Mouse (Mus musculus) embryo, embryonic 11 days (tissue): ENCODE data around the gene Cxcr1.

Experiments
- DNase-seq: peaks from one replicate; pipeline ENCODE4 v3.0.0-alpha.2; 2015

The Cxcr1 gene

DNA sequence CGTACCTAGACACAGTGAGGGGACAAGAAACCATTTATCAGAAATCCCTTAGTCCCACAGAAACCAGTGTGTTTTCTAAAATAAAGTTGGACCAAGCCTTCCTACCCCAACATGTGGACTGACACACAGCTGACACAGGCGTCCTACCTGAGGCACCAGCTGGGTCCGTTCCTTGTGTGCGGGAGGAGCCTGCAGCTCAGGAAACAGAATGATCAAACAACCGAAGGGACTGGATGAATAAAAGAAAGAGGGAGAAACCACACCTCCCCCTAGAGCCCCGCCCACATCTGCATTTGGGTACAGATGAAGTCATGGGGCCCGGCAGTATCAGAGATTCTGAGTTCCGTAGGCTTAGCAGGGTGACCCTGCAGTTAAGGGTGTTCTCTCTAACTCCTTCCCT lies at the start of gene Cxcr1:
Cxcr1 (minus strand) TSS at position 187 of the 400 bp plus-strand sequence.
- no peak for DNase-seq

DNA sequence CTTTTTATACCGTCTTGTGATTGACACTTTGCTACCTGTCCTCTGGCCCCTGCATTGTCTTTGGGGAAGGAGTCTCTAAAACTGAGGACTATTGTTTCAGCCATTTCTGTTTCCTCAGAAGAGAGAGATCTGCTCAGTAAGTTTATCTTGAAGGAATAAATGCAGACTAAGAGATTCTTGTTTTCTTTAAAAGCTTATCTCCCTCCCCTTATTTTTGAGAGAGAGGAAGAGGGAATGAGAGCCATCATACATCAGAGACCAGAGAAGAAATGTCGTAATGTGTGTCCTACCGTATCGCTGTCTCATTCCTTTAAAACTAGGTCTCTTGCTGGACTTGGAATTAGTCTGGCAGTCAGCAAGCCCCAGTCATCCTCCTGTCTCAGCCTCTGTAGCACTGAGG lies 46.4 kb upstream of the Cxcr1 start:
- DNase-seq: no peak

DNA sequence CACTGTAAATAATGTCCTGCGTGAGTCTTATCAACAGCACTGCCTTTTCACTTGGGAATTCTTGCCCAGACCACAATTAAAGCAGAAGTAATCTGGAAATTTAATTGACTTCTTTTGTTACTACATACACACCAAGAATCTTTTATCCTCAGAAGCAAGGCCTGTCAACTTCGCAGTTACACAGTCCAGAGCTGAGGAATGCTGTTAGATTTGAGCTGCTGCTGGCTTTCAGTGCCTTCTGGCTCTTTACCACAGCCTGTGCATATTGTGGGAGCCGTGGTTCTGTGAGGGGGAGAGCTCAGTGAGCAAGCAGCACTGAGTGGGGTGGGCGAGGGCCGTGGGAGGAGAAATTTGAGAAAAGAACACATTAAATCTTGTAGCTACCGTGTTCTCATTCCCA lies 45.9 kb upstream of the Cxcr1 start:
- no peak for DNase-seq

DNA sequence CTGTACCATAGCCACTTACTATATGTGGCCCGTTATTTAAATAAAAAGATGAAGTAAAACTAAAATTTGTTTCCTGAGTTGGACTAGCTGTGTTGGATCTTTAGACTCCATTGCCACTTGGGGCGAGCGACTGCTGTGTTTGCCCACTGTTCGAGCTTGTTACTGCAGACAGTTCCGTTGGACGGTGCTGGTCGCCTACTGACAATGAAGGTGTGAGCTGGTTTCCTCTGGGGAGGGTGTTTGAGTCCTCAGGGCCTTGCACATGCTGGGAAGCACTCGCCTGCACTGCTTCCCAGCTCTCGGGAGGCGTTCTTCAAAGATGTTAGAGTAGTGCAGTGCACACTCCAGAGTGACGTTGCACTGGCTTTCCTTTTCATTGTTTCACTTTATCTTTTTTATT lies 45.2 kb upstream of the Cxcr1 start:
- no peak for DNase-seq

DNA sequence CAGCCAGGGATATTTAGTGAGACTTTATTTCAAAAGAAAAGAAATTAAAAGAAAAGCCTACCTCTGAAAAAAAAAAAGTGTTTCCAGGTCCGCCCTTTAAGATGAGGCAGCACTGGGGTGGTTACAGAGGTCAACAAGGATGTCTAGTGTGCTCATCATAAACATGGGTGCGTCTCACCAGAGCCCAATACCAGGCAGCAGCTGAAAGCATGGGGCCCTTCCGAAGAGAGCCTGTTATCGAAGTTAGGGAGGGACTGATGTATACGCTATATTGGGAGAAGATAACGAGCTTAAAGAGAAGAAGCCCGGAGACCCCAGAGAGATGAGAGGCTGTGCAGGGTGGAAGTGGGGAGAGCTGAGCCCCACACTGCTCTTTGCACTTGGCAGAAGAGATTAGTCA lies 44.7 kb upstream of the Cxcr1 start:
- no peak for DNase-seq

DNA sequence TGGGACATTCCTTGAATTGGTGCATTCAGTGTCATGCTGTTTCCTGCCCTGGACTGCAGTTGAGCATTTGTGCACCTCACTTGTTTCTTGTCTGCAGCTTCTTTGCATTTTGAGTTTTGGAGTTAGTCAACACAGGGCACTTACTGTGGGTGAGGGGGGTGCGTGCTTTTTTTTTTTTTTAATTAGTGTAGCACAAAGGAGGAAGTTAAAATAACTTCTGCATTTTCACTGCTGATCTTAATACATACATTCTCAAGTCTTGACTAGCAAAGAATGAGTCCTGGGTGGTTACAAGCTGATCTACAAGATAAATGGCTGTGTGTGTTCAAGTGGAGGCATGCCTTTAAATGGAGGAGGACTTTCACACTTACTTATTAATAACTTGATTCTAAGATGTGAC lies 43.7 kb upstream of the Cxcr1 start:
- DNase-seq: no peak

DNA sequence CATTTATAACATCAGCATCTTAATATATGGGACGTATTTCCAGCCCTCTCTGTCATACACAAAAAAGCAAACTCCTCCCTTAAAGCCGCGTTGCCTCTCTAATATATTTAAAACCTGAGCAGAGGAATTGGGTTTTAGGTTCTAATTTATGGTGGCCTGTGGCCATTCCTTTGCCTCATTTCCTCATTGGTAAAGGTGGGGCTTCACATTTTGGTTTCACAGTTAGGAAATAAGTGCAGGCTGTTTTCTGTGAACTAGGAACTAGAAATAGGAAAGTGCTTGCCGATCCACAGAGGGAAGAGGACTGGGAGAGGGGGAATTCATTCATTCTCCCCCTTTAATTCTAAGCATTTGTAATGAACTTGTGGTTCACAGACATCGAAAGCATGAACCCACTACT lies 43.2 kb upstream of the Cxcr1 start:
- DNase-seq: no peak

DNA sequence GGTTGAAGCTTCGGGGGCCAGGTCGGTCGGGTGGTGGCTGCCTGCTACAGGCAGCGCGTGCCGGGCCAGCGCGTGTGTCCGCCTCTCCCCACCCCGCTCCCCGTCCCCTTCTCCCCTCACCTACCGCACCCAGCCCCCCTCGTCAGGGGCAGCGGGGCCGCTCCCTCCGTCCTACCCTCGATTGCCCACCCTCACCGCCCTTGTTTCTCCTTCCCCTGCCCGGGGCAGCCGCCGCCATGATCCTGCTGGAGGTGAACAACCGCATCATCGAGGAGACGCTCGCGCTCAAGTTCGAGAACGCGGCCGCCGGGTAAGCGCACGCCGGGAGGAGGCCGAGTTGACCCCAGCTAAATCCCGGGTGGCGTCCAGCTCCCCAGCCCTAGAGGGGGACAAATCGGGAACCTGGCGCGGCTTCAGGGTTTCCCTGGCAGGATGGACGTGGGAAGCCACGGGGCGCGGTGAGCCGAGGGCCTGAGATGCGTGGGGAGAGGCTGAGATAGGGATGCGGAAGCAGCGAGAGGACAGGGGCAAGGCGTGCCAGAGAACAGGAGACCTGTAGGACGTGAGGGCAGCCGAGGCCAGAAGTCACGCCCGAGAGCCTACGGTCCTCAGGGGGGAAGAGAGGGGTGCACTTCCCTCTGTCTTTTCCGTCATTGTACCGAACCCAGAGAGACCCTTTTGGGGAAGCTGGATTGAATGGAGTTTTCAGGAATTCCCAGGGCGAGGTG lies 42.3 kb upstream of the Cxcr1 start:
- peak; percentile 63 for DNase-seq

DNA sequence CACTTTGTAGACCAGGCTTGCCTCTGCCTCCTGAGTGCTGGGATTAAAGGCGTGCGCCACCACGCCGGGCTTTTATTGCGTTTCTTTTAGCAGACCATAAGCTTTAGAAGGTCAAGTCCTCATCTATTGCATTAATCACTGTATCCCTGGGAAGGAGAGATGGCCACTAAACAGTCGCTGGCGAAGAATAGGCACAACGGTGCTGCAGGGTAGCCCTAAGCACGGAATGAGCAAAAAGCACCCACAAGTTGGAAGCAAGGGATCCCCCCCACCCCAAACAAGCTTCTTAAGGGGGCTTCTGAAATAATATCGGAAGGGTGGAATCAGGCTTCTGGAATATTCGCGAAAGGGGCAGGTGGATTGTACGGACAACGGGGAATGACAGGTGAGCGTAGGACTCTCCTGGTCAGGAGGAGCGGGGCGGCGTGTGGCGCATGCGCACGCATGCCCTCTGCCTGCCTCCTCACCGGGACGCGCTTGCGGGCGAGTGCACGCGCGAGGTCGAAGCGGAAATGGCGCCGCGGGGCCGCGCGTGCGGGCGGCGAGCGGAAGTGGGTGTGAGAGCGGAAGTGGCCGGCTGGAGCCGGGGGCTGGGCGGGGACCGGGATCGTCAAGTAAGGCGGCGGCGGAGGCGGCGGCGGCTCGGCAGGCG lies 41.6 kb upstream of the Cxcr1 start, which contains the start of gene Arpc2:
Arpc2 (plus strand) TSS at position 147 of the 652 bp plus-strand sequence.
- DNase-seq: peak; percentile 98

DNA sequence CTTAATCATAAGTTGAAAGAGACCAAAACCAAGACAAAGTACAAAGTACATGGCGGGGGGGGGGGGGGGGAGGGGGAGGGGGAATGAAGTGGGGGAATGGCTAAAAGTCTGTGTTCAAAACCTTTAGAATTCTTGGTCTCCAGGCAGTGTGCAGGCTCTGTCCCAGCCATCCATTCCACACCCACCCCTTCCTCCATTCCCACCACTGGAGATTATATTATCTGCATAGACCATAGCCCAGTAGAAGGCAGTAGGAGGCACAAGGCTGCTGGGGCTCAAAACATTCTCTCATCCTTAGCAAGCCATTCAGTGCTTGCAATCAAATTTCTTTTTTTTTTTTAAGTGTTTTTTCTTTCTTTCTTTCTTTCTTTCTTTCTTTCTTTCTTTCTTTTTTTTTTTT lies 36.6 kb upstream of the Cxcr1 start:
- no peak for DNase-seq

DNA sequence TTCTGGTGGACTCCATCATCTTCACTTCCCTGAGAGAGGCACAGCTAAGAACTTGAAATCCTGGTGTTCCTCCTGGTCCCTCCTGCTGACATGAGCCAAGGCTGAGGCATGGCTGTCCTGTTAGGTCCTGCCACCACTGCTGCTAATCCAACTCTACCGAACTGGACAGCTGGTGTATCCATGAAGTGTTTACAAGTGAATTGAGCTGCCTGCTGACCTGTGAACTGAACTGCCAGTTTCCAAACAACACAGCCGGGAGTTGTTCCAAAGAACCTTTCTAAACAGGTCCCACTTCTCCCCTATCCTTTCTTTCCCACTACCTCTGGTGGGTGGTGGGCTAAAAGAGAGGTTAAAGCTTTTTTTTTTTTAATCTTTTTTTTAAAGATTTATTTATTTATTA lies 35.5 kb upstream of the Cxcr1 start:
- no peak for DNase-seq

DNA sequence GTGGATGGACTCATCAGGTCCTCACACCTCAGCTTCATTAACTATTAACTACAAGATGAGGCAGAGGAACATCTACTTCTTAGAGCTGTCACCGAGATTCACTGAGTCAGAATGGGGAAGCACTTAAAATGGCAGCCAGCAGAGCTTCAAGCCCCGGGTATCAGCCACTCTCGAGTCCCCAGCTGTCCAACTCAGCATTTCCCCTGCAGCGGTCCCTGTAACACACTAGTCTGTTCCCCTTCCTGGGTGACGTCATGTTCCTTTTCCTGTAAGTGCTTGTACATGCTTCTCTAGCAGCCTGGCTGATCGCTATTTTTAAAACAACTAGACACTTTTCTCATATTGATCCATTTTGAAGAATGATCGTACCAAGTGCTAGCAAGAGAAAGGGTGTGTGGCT lies 32.9 kb upstream of the Cxcr1 start:
- no peak for DNase-seq

DNA sequence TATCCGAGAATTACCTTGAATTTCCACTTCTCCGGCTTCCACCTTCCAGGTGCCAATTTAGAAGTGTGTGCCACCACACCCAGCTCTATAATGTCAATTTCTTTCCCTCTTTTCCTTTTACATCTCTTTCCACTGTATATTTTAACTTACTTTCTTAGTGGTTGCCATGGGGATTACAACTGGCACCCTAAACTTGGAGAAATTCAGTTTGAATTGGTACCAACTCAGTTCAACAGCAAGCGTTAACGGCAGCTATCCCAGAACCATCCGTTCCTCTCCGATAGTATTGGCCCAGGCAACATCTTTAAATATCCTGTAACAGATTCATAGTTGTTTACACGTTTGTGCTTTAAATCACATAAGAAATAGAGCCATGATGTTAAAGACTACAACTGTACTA lies 25.5 kb upstream of the Cxcr1 start:
- DNase-seq: no peak

DNA sequence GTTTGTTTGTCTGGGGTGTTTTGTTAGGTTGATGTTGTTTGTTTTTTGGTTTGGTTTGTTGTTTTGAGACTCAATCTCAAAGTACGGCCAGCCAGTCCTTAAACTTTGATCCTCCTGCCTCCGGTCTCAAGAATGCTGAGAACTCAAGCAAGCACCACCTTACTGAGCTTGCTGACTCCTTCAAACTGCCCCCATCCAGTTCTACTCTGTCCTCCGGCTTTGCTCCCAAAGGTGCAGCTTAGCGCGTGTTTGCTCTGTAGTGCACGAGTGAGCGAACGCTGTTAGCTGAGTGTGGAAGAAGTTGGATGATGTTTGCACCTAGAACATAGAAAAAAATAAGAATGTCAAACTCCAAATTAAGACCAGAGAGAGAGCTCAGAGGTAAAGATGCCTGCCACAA lies 14.5 kb upstream of the Cxcr1 start:
- no peak for DNase-seq

DNA sequence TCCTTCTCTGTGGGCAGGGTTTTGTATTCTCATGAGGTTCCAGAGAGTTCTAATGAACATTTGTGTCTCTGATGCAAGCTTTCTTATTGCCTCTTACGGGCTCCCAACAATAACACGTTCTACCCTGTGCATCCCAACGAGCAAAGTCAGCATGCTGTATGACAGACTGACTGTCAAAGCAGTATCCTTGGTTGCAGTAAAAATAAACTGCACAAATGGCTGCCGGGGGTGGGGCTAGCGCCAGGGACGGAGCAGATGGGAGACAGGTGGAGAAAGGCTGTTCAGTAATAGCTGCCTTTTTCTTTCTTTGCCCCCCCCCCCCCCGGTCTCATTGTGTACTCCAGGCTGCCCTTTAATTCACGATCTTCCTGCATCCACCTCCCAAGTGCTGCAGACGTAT lies 13.5 kb upstream of the Cxcr1 start:
- no peak for DNase-seq

DNA sequence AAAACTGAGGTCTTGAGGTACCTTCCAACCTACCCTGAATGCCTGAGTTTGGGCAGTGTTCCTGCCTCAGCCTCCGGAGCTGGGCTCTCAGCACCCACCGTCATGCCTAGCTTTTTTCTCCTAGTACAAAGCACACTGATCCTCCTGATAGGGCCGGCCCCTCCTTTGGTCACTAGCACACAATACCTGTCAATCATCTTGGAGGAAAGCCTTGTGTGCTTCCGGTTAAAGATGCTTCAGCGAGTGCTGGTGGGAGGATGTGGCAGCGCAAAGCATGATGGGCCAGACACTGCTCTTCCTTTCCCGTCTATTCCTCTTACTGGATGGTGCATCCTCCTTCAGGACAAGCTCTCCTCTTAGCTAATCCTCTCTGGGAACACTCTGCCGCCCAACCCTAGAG lies 12.2 kb upstream of the Cxcr1 start:
- DNase-seq: no peak

DNA sequence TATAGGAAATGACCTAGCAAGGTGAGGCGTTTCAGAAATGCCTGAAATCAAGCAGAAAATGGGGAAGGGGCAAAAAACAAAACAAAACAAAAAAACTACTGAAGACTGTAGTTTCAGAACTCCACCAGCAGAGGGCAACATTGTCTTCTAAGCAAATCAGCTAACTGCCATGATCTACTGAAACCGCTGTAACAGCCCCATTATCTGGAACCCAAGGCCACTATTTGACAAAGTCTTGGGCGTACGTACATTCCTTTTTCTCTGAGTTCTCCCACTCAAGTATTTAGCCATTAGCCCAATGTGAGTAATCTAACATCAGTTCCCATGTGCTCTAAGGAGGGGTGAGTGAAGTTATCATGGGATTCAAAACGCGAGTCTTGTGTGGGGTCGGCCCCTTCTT lies 11.4 kb upstream of the Cxcr1 start:
- peak; percentile 66 for DNase-seq

DNA sequence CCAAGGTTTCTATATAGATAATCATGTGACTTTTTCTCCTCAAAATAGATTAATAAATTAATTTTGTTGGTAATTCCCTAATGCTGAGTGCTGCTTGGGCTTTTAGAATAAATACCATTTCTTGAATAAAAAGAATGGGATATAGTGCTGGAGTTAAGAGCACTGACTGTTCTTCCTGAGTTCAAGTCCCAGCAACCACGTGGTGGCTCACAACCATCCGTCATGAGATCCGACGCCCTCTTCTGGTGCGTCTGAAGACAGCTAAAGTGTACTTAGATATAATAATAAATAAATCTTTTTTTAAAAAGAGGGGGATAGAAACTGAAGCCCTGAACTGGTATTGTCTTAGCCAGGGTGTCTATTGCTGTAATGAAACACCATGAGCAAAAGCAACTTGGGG lies 9.0 kb upstream of the Cxcr1 start:
- no peak for DNase-seq

DNA sequence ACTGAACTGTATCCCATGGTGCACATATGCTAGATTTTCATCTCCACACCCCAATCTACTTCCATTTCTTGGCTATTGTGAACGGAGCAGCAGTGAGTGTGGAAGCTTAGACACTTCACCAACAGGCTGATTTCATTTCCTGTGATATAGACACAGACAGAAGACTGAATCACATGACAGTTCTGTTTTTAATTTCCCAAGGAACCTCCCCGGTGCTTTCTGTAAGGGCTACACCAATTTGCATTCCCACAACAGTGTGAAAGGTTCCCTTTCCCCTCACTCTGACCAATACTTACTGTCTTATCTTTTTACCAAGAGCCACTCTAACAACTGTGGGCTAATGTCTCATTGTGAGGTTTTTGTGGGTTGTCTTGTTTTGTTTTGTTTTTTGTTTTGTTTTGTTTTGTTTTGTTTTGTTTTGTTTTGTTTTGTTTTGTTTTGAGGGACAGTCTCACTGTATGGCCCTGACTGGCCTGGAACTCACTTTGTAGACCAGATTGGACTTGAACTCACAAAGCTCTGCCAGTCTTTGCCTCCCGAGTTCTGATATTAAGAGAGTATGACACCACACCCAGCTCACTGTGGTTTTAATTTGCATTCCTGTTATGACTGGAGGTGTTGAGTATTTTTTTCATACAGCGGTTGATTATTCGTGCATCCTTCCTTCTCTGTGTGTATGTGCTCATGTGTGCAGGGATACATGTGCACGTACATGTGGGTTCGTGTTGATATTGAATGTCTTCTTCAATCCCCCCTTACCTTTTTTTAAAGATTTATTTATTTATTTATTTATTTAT lies 6.8 kb upstream of the Cxcr1 start:
- no peak for DNase-seq

DNA sequence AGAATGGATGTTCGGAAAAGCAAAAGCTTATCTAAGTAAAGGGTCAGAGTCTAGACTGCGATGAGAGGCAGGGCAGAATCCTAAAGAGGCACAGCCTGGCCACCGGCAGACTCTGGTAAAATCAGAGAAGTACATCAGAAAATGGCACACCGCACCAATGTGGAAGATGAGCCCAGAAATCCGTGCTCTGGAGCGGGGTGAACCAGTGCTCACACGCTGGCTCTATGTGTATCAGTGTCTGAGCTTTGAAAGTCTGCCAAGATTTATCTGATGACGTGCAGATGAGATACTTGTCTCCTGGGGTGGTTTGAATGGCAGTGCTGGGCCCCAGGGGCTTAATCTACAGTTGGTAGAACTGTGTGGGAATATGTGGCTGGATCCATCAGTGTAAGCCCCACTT lies 4.6 kb upstream of the Cxcr1 start:
- no peak for DNase-seq

DNA sequence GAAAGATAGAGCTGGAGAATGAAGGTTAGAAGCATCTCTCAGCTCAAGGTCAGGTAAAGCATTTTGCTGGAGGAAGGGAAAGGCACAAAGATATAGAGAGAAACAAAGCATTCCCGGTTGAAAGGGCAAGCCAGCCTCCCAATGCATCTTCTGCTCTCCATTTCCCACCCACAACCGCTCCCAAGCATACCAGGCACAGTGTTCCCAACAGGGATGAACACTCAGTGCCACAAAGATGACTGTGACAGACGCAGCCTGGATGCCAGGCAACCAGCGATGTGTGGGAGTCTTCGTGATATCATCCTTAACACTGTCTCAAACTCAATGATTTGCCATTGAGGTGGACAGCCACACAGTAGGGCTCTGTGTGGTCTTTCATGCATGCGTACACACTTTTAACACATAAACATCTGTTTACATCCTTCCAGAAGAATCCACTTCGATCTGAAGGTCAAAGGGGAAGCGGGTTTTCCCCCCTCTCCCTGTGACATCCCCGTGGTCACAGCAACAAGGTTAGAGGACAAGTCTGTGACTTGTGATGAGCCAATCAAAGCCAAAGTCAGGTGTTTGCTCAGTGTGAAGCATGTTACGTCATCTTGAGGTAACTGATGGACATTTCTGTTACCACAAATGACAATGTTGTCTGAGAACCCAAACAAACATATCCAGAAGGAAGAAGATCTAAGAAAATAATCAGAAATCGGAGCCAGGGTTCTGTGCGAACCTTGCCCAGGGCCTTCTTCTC lies 3.5 kb upstream of the Cxcr1 start:
- DNase-seq: no peak

DNA sequence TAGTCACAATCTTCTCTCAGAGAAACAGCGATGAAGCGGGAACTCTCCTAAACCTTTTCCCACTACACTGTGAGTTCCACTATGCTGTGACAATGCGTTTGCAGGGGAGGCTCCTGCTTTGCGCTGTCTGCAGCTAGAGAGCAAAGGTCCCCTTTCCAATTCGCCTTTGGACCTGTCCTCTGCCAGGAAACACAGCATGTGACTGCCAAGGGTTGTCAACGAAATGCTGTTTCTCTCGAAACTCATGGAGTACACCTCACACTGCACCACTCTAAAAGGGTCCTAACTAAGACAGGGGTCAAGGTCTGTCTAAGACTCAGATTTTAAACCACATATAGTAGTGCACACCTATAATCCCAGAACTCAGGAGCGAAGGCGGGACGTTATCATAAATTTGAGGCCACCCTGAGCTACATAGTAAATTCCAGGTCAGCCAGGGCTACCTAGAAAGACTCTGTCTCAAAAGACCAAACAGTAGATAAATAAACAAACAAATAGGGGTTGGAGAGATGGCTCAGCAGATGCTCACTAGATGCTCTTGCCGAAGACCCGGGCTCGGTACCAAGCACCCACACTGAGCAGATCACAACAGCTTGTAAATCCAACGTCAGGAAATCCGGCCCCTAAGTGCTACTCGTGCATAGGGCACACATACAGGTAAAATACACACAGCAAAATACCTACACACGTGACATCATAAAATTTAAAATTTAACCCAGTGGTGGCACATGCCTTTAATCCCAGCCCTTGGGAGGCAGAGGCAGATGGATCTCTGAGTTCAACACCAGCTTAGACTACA lies 2.4 kb upstream of the Cxcr1 start:
- DNase-seq: no peak
